Mouse (Mus musculus) layer of hippocampus, postnatal 10 days (tissue): Measurements from ENCODE around the gene Aoc1. TPM values are rescaled to one million over a fixed set of nuclear protein-coding genes. Genes with fewer than 3 reads are reported as not detected.
A peak's percentile ranks its signal among the peaks of the same experiment; 100 is the strongest.

Experiments
- DNase-seq, 2 experiments: peaks; one replicate each; pipeline ENCODE4 v3.0.0; 2021; ENCODE audit warnings: low spot score in 2 of 2
- long read RNA-seq: library from polyadenylated mRNA; stranded (forward); transcript quantifications from one replicate; pipeline ENCODE4 v2.0.0, GENCODE M21; 2023
- total RNA-seq, 2 experiments: library from RNA; stranded (reverse); gene quantifications; 2 replicates each; pipeline ENCODE4 v1.2.3; 2021

The Aoc1 gene
- not detected for total RNA-seq
- long read RNA-seq: 0 reads

- DNase-seq: no peak
Measured at GRCm38 (mm10) chr6:48872596-48872995, at the start of gene Aoc1. Gene Aoc1 (plus strand): TSS chr6:48872896.

GRCm38 (mm10) chr6:48825016-48825415, 47.7 kb upstream of the Aoc1 start:
- no peak for DNase-seq

GRCm38 (mm10) chr6:48828976-48829375, 43.7 kb upstream of the Aoc1 start:
- no peak for DNase-seq

- no peak for DNase-seq
Measured at GRCm38 (mm10) chr6:48829651-48830050, 43.0 kb upstream of the Aoc1 start.

GRCm38 (mm10) chr6:48830241-48830640, 42.5 kb upstream of the Aoc1 start:
- DNase-seq: no peak

- DNase-seq: no peak
Measured at GRCm38 (mm10) chr6:48831141-48831540, 41.6 kb upstream of the Aoc1 start.

- no peak for DNase-seq
Measured at GRCm38 (mm10) chr6:48832426-48832825, 40.3 kb upstream of the Aoc1 start.

- DNase-seq: no peak
Measured at GRCm38 (mm10) chr6:48833515-48833914, 39.2 kb upstream of the Aoc1 start.

GRCm38 (mm10) chr6:48835241-48835640, 37.5 kb upstream of the Aoc1 start:
- no peak for DNase-seq

- DNase-seq: no peak
Measured at GRCm38 (mm10) chr6:48836146-48836545, 36.5 kb upstream of the Aoc1 start.

- DNase-seq: no peak
Measured at GRCm38 (mm10) chr6:48837516-48837915, 35.2 kb upstream of the Aoc1 start.

GRCm38 (mm10) chr6:48838321-48839080, 34.2 kb upstream of the Aoc1 start:
- DNase-seq: no peak

- DNase-seq: peak; percentile 40 to 43
Measured at GRCm38 (mm10) chr6:48840371-48840969, 32.2 kb upstream of the Aoc1 start, which contains the start of gene Tmem176a. Gene Tmem176a (plus strand): TSS chr6:48840919.

- DNase-seq: peak; percentile 91 to 93
Measured at GRCm38 (mm10) chr6:48840973-48841625, 31.6 kb upstream of the Aoc1 start, which contains the start of gene Tmem176b. Gene Tmem176b (minus strand): TSS chr6:48841496.

- peak in 1 of 2 experiments; percentile 48 for DNase-seq
Measured at GRCm38 (mm10) chr6:48842111-48842842, 30.4 kb upstream of the Aoc1 start.

- DNase-seq: no peak
Measured at GRCm38 (mm10) chr6:48845086-48845485, 27.6 kb upstream of the Aoc1 start.

GRCm38 (mm10) chr6:48851820-48852491, 20.7 kb upstream of the Aoc1 start:
- DNase-seq: peak in 1 of 2 experiments; percentile 17

GRCm38 (mm10) chr6:48854155-48854554, 18.5 kb upstream of the Aoc1 start:
- DNase-seq: no peak

- DNase-seq: no peak
Measured at GRCm38 (mm10) chr6:48857613-48858302, 14.9 kb upstream of the Aoc1 start.

- DNase-seq: peak; percentile 67 to 76
Measured at GRCm38 (mm10) chr6:48860130-48860815, 12.4 kb upstream of the Aoc1 start.
